Mouse (Mus musculus) intestine, postnatal 0 days (tissue): ENCODE results near the gene Pgs1. TPM values are rescaled to one million over a fixed set of nuclear protein-coding genes. Genes with fewer than 3 reads are reported as not detected.

Experiments
- ATAC-seq: fragments of 200-750 bp; cut with Nextera tagmentation; 2 replicates; pipeline ENCODE4 v1.8.0; 2017; ENCODE audit warnings: mild to moderate bottlenecking, moderate TSS enrichment, moderate library complexity
- H3K27ac ChIP-seq: fragments of 300-500 bp; sonication (generic); 2 replicates; pipeline ENCODE4 v1.5.1; 2014; ENCODE audit warnings: mild to moderate bottlenecking, low read depth, low read length, moderate library complexity
- H3K27me3 ChIP-seq: fragments of 300-500 bp; sonication (generic); replicated peaks from 2 replicates; pipeline ENCODE4 v1.6.1; 2014; ENCODE audit warnings: low read length, mixed read lengths; ENCODE audit not compliant: control insufficient read depth, insufficient read depth
- H3K36me3 ChIP-seq: fragments of 300-500 bp; sonication (generic); 2 replicates; pipeline ENCODE4 v1.6.1; 2014; ENCODE audit warnings: mild to moderate bottlenecking, moderate library complexity; ENCODE audit not compliant: control insufficient read depth, insufficient read depth
- H3K4me1 ChIP-seq: fragments of 300-500 bp; sonication (generic); replicated peaks from 2 replicates; pipeline ENCODE4 v1.6.1; 2014; ENCODE audit warnings: antibody characterized with exemption, low read length, mixed read lengths; ENCODE audit not compliant: control insufficient read depth, insufficient read depth
- H3K4me2 ChIP-seq: fragments of 300-500 bp; sonication (generic); replicated peaks from 2 replicates; pipeline ENCODE4 v1.6.1; 2014; ENCODE audit warnings: low read depth, mild to moderate bottlenecking, moderate library complexity
- H3K4me3 ChIP-seq: fragments of 300-500 bp; sonication (generic); 2 replicates; pipeline ENCODE4 v1.5.1; 2014; ENCODE audit warnings: low read depth, low read length
- H3K9ac ChIP-seq: fragments of 300-500 bp; sonication (generic); 2 replicates; pipeline ENCODE4 v1.6.1; 2014; ENCODE audit warnings: mild to moderate bottlenecking, low read depth, low read length
- H3K9me3 ChIP-seq: fragments of 300-500 bp; sonication (generic); 2 replicates; pipeline ENCODE4 v1.6.1; 2016; ENCODE audit warnings: mixed run types; ENCODE audit not compliant: control insufficient read depth
- CTCF ChIP-seq: sonication (generic); IDR thresholded peaks from 2 replicates; pipeline ENCODE4 v1.5.1; 2016; ENCODE audit warnings: low read depth, mild to moderate bottlenecking, control low read depth, antibody characterized with exemption, moderate library complexity
- whole genome bisulfite sequencing: fragments of 180-500 bp; shearing (Covaris S2); extraction: QIAGEN DNeasy Blood & Tissue Kit; methylation state at CpG from one replicate; pipeline ENCODE4 v1.1.7; 2014; 5-methylcytosine and 5-hydroxymethylcytosine counted together
- polyA plus RNA-seq: library from polyadenylated mRNA; unstranded; fragments of >200 nt; fragmentation: Nextera tagmentation; extraction: Ambion mirVana; gene quantifications from 2 replicates; pipeline ENCODE4 v1.2.1, GENCODE M21; 2015

The Pgs1 gene
- polyA plus RNA-seq, 1 experiment from 2014 or later: 23.1 TPM

DNA sequence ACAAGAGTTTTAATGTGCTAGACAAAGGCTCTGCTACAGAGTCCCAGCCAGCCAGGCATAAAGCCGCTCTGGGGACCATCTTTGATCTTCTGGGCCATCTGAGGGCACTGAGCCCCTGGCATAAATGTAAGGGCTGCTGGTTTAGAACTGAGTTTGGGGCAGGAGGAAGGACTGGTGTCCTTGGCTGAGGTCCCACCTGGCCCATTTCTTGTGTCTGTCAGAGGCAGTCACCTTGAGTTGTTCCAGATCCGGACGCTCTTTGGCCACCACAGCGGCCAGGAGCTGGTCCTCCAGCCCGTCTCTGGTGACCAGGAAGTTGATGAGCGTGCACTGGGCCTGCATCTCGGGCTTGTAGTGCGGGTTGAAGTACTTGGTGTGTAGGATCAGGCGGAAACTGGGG lies 56.7 kb downstream of the Pgs1 start:
- Histone ChIP-seq H3K4me1 (no peaks in the 10 kb centered on the region), H3K4me3 (no peak overlapping the region), H3K36me3 (no peaks in the 10 kb centered on the region), H3K27ac (no peak overlapping the region), H3K27me3 (no peaks in the 10 kb centered on the region), H3K9me3 (no peaks in the 10 kb centered on the region), H3K4me2 (no peak overlapping the region), H3K9ac (no peak overlapping the region)
- TF ChIP-seq CTCF: no peak
- 77% methylated on average over 9 of the region's 9 CpGs for WGBS
- ATAC-seq: no peak

DNA sequence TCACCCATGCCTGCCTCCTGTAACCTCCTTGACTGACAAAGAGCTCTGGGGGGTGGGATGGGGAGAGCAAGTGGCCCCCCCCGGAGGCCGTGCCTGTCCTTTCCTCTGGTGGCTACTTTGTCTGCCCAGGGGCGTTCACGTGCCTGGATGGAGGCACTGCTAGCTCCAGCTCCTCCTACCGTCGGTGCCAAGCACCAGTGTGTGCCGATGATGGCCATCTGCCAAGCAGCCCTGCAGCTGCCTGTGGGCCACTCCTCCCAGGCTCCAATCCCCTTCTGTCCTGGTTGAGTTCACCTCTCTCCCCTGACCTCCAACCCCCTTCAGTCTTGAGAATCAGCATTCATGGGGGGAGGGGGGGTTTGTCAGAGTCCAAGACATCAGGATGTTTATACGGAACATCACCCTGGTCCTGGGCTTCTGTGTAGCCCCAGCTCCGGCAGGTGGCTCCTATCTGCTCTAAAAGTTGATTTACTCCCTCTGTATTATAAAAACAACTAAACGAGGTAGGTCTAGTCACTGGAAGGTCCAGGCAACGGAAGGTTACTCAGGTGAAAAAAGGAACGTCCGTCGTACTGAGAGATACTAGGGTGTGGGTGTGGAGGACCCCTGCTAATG lies 57.3 kb downstream of the Pgs1 start:
- H3K4me3 ChIP-seq: no peak overlapping the region
- no peak for ATAC-seq
- no peaks in the 10 kb centered on the region for H3K9me3 ChIP-seq
- no peak overlapping the region for H3K27ac ChIP-seq
- 55% methylated on average over 14 of the region's 14 CpGs for WGBS
- peak; percentile 31 for TF ChIP-seq CTCF
- H3K4me2 ChIP-seq: no peak overlapping the region
- no peaks in the 10 kb centered on the region for H3K36me3 ChIP-seq
- H3K4me1 ChIP-seq: no peaks in the 10 kb centered on the region
- H3K27me3 ChIP-seq: no peaks in the 10 kb centered on the region
- no peak overlapping the region for H3K9ac ChIP-seq

DNA sequence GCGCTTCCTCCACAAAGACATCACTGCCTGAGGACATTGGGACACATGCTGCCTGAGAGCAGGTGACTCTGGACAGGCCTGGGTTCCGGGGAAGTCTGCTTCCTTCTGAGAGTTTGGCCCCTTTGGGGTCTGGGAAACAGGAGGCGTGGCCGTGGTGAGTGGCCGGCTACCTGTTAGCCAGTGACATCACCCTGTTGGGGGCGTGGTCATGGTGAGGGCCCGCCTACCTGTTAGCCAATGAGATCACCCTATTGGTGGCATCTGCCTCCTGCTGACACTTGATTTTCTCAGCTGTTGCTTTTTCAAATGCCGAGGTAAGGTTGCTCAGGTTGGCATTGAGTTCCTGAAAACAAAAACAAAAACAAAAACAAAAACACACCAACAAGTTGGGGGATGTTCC lies 63.5 kb downstream of the Pgs1 start:
- Histone ChIP-seq H3K36me3 (no peaks in the 10 kb centered on the region), H3K4me3 (no peak overlapping the region), H3K27ac (no peak overlapping the region), H3K4me1 (no peaks in the 10 kb centered on the region), H3K4me2 (0 out of 2 replicates have a peak overlapping the region, but pooled peaks have one; percentile 2), H3K9ac (no peak overlapping the region), H3K27me3 (no peaks in the 10 kb centered on the region), H3K9me3 (no peaks in the 10 kb centered on the region)
- ATAC-seq: no peak
- WGBS: 34% methylated on average over 8 of the region's 8 CpGs
- TF ChIP-seq CTCF: no peak

DNA sequence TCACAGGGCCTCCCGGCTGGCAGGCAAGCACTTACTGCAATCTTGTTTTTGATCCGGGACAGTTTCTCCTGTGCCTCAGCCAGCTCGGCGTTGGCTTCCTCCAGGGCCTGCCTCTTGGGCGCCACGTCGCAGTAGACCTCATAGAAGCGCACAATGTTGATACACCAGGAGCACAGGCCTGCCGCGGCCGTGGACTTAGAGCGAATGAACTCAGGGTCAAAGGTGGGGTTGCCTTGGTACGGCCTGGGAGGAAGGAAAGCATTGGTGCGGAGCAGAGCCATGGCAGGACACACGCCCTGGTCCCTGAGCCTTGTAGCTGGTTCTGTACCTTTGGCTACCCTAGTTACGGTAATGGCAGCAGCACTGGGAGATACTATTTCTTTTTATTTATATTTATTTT lies 64.1 kb downstream of the Pgs1 start:
- TF ChIP-seq CTCF: no peak
- H3K36me3 ChIP-seq: no peaks in the 10 kb centered on the region
- no peak overlapping the region for H3K9ac ChIP-seq
- no peak overlapping the region for H3K4me3 ChIP-seq
- H3K4me2 ChIP-seq: 0 out of 2 replicates have a peak overlapping the region, but pooled peaks have one; percentile 2
- peak; percentile 26; the same call in 1 of the 2 replicates for ATAC-seq
- H3K9me3 ChIP-seq: no peaks in the 10 kb centered on the region
- no peak overlapping the region for H3K27ac ChIP-seq
- H3K27me3 ChIP-seq: no peaks in the 10 kb centered on the region
- no peaks in the 10 kb centered on the region for H3K4me1 ChIP-seq
- WGBS: 59% methylated on average over 16 of the region's 16 CpGs

DNA sequence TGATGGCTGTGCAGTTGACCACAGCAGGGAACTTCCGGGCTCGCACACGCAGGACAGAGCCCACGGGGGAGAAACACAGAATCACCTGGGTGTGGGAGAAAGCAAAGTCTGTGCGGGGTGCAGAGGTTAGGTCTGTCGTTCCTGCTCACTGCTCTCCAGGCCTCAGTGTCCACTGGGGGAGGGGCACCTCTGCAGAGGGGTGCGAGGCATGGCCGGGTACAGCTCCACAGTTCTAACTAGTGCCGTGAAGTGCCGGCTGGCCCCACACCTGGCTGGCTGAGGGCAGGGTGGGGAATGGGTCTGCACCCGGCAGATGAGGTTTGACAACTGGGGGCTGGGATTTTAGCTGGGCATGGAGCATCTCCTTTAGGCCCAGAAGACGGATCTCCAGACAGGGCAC lies 72.3 kb downstream of the Pgs1 start:
- WGBS: 72% methylated on average over 12 of the region's 12 CpGs
- H3K27ac ChIP-seq: no peak overlapping the region
- no peak for TF ChIP-seq CTCF
- H3K36me3 ChIP-seq: no peaks in the 10 kb centered on the region
- no peaks in the 10 kb centered on the region for H3K4me1 ChIP-seq
- H3K9ac ChIP-seq: no peak overlapping the region
- no peak overlapping the region for H3K4me3 ChIP-seq
- no peaks in the 10 kb centered on the region for H3K9me3 ChIP-seq
- no peak for ATAC-seq
- no peak overlapping the region for H3K4me2 ChIP-seq
- H3K27me3 ChIP-seq: no peaks in the 10 kb centered on the region

DNA sequence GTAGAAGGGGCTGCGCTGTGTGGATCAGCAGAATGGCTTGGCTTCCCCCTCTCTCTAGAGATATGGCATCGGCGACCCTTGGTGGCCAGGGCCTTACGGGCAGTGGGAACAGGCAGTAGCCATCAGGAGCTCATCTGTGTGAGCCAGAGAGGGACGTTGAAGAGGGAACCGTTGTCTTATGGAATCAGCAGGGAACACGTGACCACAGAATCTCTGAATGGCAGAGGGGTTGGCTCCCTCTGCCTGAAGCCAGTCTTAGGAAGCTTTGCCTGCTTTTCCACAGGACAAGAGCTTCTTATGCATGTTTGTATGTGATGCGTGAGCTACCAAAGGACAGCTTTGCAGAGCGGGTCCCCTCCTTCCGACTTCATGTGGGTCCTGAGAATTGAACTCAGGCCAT lies 72.8 kb downstream of the Pgs1 start:
- 66% methylated on average over 10 of the region's 10 CpGs for WGBS
- TF ChIP-seq CTCF: no peak
- ATAC-seq: no peak
- H3K27me3 ChIP-seq: no peaks in the 10 kb centered on the region
- H3K4me3 ChIP-seq: no peak overlapping the region
- H3K27ac ChIP-seq: no peak overlapping the region
- no peaks in the 10 kb centered on the region for H3K9me3 ChIP-seq
- H3K4me1 ChIP-seq: no peaks in the 10 kb centered on the region
- no peak overlapping the region for H3K9ac ChIP-seq
- no peak overlapping the region for H3K4me2 ChIP-seq
- no peaks in the 10 kb centered on the region for H3K36me3 ChIP-seq

DNA sequence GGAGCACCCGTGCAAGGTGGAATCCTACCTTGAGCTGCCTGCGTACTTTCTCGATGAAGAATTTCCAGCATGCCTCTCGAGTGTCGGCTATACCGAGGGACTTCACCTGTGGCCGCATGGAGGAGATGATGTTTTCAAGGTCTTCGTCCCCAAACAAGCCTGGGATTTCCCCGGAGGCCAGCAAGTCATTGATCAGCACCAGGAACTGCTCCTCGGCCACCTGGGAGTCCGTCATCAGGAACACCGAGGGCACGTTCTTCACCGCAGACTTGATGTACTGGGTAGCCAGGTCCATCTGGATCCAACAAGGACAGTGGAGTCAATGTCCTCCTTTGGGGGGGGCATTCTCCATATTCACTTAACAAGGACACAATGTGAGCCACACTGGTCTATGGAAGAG lies 73.9 kb downstream of the Pgs1 start:
- 70% methylated on average over 14 of the region's 14 CpGs for WGBS
- Histone ChIP-seq H3K9me3 (no peaks in the 10 kb centered on the region), H3K9ac (no peak overlapping the region), H3K4me2 (no peak overlapping the region), H3K4me3 (no peak overlapping the region), H3K4me1 (no peaks in the 10 kb centered on the region), H3K27ac (no peak overlapping the region), H3K36me3 (no peaks in the 10 kb centered on the region), H3K27me3 (no peaks in the 10 kb centered on the region)
- no peak for ATAC-seq
- no peak for TF ChIP-seq CTCF
